Mouse (Mus musculus) embryonic facial prominence, embryonic 12.5 days (tissue): ENCODE measurements at regions not wholly inside any gene's neighbourhood (a gene's known extent, or its start where the extent isn't known, plus 50 kb on each side); places are given as distances from the start of the nearest gene placed in this dataset.

Experiments
- ATAC-seq: fragments of 200-750 bp; cut with Nextera tagmentation; 2 replicates; pipeline ENCODE4 v1.8.0; 2017; ENCODE audit not compliant: insufficient number of reproducible peaks, insufficient read depth, low FRiP score, low TSS enrichment
- H3K27ac ChIP-seq: fragments of 300-500 bp; sonication (generic); 2 replicates; pipeline ENCODE4 v1.5.1; 2016; ENCODE audit warnings: mild to moderate bottlenecking
- H3K27me3 ChIP-seq: fragments of 300-500 bp; sonication (generic); 2 replicates; pipeline ENCODE4 v1.6.1; 2016; ENCODE audit warnings: mild to moderate bottlenecking, moderate library complexity
- H3K36me3 ChIP-seq: fragments of 300-500 bp; sonication (generic); 2 replicates; pipeline ENCODE4 v1.6.1; 2016; ENCODE audit warnings: mild to moderate bottlenecking
- H3K4me1 ChIP-seq: fragments of 300-500 bp; sonication (generic); 2 replicates; pipeline ENCODE4 v1.6.1; 2016
- H3K4me2 ChIP-seq: fragments of 300-500 bp; sonication (generic); replicated peaks from 2 replicates; pipeline ENCODE4 v1.6.1; 2016; ENCODE audit warnings: mild to moderate bottlenecking, moderate library complexity
- H3K4me3 ChIP-seq: fragments of 300-500 bp; sonication (generic); 2 replicates; pipeline ENCODE4 v1.5.1; 2016; ENCODE audit warnings: mild to moderate bottlenecking
- H3K9ac ChIP-seq: fragments of 300-500 bp; sonication (generic); 2 replicates; pipeline ENCODE4 v1.6.1; 2016; ENCODE audit warnings: mild to moderate bottlenecking, moderate library complexity
- H3K9me3 ChIP-seq: fragments of 300-500 bp; sonication (generic); 2 replicates; pipeline ENCODE4 v1.6.1; 2016; ENCODE audit warnings: mild to moderate bottlenecking, moderate library complexity
- WGBS: fragments of 180-500 bp; shearing (Covaris S2); methylation state at CpG from one replicate; pipeline ENCODE4 v1.1.7; 2016; 5-methylcytosine and 5-hydroxymethylcytosine counted together

DNA sequence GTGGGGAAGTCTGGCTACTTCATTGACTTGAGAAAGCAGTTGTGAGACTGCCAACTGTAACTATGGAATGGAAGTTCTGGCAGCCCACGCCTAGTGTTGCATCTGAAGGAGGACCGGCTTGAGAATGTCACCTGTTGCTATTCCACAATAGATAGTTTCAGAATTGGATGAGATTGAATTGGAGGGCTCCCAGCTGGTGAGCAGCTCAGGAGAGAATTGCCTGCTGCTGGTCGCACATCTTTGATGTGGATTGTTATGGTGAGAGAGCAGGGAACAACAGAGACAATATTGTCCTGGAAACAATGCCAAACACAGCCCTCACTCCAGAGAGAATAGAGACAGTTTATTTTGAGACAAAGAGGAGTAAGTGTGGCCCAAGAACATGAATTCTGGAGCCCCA lies 585.9 kb downstream of the Plekhb2 start:
- Histone ChIP-seq H3K27ac (no peak overlapping the region), H3K27me3 (no peaks in the 10 kb centered on the region), H3K9me3 (no peaks in the 10 kb centered on the region), H3K4me1 (no peaks in the 10 kb centered on the region), H3K4me3 (no peak overlapping the region), H3K9ac (no peak overlapping the region), H3K4me2 (no peak overlapping the region), H3K36me3 (no peaks in the 10 kb centered on the region)
- WGBS = 83% methylated on average over 3 of the region's 3 CpGs
- ATAC-seq = no peak

GRCm38 (mm10) chr1:35447345-35447744 lies 597.6 kb downstream of the Plekhb2 start:
- Histone ChIP-seq H3K36me3 (no peaks in the 10 kb centered on the region), H3K27ac (no peak overlapping the region), H3K4me2 (no peak overlapping the region), H3K9ac (no peak overlapping the region), H3K27me3 (no peaks in the 10 kb centered on the region), H3K4me3 (no peak overlapping the region), H3K9me3 (no peaks in the 10 kb centered on the region), H3K4me1 (no peaks in the 10 kb centered on the region)
- no peak for ATAC-seq

DNA sequence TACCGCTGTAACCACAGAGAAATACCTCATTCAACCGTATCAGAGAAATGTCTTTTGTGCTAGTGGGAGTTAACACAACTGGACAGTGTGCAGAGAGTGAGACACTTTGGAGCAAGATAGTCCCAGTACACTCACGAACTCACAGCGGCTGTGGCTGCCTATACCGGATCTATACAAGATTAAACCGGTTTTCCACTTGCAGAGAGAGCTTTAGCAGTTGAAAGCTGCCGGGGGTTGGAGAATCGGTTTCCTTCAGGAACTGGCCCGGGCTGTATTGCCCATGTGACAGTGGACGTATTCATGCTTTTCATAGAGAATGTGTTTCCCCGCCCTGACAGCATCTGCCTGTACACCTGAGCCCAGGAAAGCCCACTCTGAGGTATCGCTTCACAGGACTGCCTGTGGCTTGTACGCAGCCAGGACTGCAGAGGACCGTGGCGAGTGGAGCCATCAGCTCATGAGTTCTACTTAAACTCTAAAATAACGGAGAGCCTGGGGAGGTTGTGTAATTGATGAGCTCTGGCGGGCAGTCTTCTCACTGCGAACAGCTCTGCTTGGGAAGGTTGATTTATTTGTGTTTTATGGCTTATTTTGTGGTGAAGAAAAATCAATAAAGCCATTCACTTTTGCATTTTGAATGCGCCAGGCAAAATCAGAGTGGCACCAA lies 602.8 kb downstream of the Plekhb2 start:
- H3K27ac ChIP-seq = no peak overlapping the region
- 85% methylated on average over 19 of the region's 19 CpGs for WGBS
- H3K27me3 ChIP-seq = no peaks in the 10 kb centered on the region
- H3K36me3 ChIP-seq = no peaks in the 10 kb centered on the region
- H3K9ac ChIP-seq = no peak overlapping the region
- no peaks in the 10 kb centered on the region for H3K4me1 ChIP-seq
- no peaks in the 10 kb centered on the region for H3K9me3 ChIP-seq
- H3K4me2 ChIP-seq = no peak overlapping the region
- no peak for ATAC-seq
- H3K4me3 ChIP-seq = no peak overlapping the region

GRCm38 (mm10) chr1:35457591-35457990 lies 607.8 kb downstream of the Plekhb2 start:
- Histone ChIP-seq H3K9me3 (no peaks in the 10 kb centered on the region), H3K4me2 (no peak overlapping the region), H3K36me3 (no peaks in the 10 kb centered on the region), H3K27ac (no peak overlapping the region), H3K4me1 (no peaks in the 10 kb centered on the region), H3K27me3 (no peaks in the 10 kb centered on the region), H3K9ac (no peak overlapping the region), H3K4me3 (no peak overlapping the region)
- no peak for ATAC-seq
- 75% methylated on average over 9 of the region's 9 CpGs for WGBS

GRCm38 (mm10) chr1:35465081-35465480 lies 603.1 kb upstream of the Hs6st1 start:
- H3K4me1 ChIP-seq = no peaks in the 10 kb centered on the region
- no peak for ATAC-seq
- H3K4me3 ChIP-seq = no peak overlapping the region
- 54% methylated on average over 3 of the region's 3 CpGs for WGBS
- no peak overlapping the region for H3K9ac ChIP-seq
- H3K27ac ChIP-seq = no peak overlapping the region
- no peaks in the 10 kb centered on the region for H3K9me3 ChIP-seq
- no peaks in the 10 kb centered on the region for H3K36me3 ChIP-seq
- H3K27me3 ChIP-seq = no peaks in the 10 kb centered on the region
- no peak overlapping the region for H3K4me2 ChIP-seq

DNA sequence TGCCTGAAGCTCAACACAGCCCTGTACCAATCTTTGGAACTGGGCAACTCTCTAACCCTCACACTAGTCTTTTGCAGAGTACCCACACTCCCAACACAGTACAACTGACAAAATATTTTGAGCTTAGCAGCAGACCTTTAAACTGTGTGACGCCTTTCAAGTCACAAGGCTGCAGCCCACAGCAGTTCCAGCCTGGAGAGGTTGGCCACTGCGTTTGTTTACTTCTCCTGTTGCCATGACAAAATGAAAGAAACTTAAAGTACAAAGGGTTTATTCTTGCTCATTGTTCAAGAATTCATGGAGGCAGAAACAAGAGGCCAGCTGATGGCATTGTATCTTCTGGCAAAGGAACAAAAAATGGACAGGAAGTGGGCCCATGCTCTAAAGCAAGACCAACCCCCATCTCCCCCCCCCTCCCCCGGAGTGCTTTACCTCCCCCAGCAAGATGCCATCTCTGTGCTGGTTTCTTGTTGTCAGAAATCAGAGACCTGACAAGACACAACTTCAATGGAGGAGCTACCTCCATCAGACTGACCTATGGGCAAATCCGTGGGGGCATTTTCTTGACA lies 598.9 kb upstream of the Hs6st1 start:
- no peak for ATAC-seq
- Histone ChIP-seq H3K9ac (no peak overlapping the region), H3K4me2 (no peak overlapping the region), H3K9me3 (peaks cover 10% of the 10 kb centered on the region; the same call in 1 of the 2 replicates), H3K36me3 (no peaks in the 10 kb centered on the region), H3K27me3 (no peaks in the 10 kb centered on the region), H3K4me1 (no peaks in the 10 kb centered on the region), H3K4me3 (no peak overlapping the region), H3K27ac (no peak overlapping the region)
- 76% methylated on average over 4 of the region's 4 CpGs for WGBS

GRCm38 (mm10) chr1:35478262-35478661 lies 589.9 kb upstream of the Hs6st1 start:
- Histone ChIP-seq H3K4me2 (no peak overlapping the region), H3K4me3 (no peak overlapping the region), H3K27ac (no peak overlapping the region), H3K9me3 (peaks cover 9% of the 10 kb centered on the region; the same call in 1 of the 2 replicates), H3K36me3 (no peaks in the 10 kb centered on the region), H3K27me3 (no peaks in the 10 kb centered on the region), H3K9ac (no peak overlapping the region), H3K4me1 (no peaks in the 10 kb centered on the region)
- 88% methylated on average over 1 of the region's 1 CpGs for WGBS
- ATAC-seq = no peak

DNA sequence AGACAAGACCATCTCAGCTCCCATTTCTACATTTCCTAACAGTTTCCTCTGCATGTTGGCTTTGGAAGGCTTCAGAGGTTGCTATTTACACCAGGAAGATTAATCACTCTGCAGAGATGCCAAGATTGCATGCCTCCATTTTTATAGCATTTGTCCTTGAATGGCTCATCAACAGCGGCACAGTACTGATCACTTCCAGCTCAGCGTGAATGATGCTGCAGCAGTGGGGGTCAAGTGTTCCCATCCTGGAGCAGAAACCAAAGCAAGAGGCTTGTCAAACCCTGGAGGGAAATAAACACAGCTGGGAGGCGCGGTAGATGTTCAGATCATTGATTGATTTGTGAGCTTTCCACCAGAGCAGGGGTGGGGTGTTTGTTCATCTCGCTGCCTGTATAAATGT lies 572.2 kb upstream of the Hs6st1 start:
- no peak for ATAC-seq
- no peak overlapping the region for H3K4me3 ChIP-seq
- WGBS = 80% methylated on average over 5 of the region's 5 CpGs

GRCm38 (mm10) chr1:35522951-35523350 lies 545.2 kb upstream of the Hs6st1 start:
- 81% methylated on average over 5 of the region's 5 CpGs for whole genome bisulfite sequencing

More for the DNA sequence above, 572.2 kb upstream of the Hs6st1 start:
- H3K4me1 ChIP-seq = no peaks in the 10 kb centered on the region
- H3K4me2 ChIP-seq = no peak overlapping the region
- no peaks in the 10 kb centered on the region for H3K27me3 ChIP-seq
- no peaks in the 10 kb centered on the region for H3K9me3 ChIP-seq
- H3K27ac ChIP-seq = no peak overlapping the region
- H3K9ac ChIP-seq = no peak overlapping the region
- H3K36me3 ChIP-seq = no peaks in the 10 kb centered on the region

DNA sequence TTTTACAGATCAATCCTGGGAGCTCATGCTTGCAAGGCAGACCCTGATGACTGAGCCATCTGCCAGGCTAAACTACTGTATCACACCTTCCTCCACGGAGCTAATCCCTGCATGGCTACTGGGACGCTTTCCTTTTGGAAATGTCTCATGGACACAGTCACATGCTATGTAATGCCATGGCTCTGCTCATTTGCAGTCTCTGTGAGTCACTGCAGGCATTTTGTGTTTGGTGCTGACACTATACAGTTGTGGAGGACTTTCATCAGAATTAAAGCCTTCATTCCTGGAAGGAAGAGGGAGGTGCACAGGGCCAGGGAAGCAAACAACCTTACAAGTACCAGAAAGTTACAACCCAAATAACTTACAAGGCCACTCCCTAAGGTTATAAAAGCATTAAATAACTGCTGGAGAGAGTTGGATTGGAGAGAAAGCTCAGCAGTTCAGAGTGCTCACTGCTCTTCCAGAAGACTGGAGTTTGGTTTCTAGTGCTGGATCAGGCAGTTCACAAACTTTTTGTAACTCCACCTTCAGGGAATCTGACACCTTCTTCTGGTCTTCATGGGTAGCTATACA lies 544.3 kb upstream of the Hs6st1 start:
- no peaks in the 10 kb centered on the region for H3K27me3 ChIP-seq
- no peak overlapping the region for H3K27ac ChIP-seq
- no peaks in the 10 kb centered on the region for H3K36me3 ChIP-seq
- H3K9ac ChIP-seq = no peak overlapping the region
- H3K9me3 ChIP-seq = no peaks in the 10 kb centered on the region
- H3K4me3 ChIP-seq = no peak overlapping the region
- no peak for ATAC-seq
- H3K4me2 ChIP-seq = no peak overlapping the region
- WGBS = 76% methylated on average over 2 of the region's 2 CpGs
- no peaks in the 10 kb centered on the region for H3K4me1 ChIP-seq

More at GRCm38 (mm10) chr1:35522951-35523350, 545.2 kb upstream of the Hs6st1 start:
- no peak overlapping the region for H3K4me3 ChIP-seq
- no peaks in the 10 kb centered on the region for H3K9me3 ChIP-seq
- no peak for ATAC-seq
- H3K9ac ChIP-seq = no peak overlapping the region
- no peaks in the 10 kb centered on the region for H3K4me1 ChIP-seq
- no peak overlapping the region for H3K4me2 ChIP-seq
- no peak overlapping the region for H3K27ac ChIP-seq
- H3K27me3 ChIP-seq = no peaks in the 10 kb centered on the region
- no peaks in the 10 kb centered on the region for H3K36me3 ChIP-seq

- H3K4me1 ChIP-seq = no peaks in the 10 kb centered on the region
- ATAC-seq = no peak
- 58% methylated on average over 5 of the region's 5 CpGs for WGBS
- no peaks in the 10 kb centered on the region for H3K36me3 ChIP-seq
- H3K9me3 ChIP-seq = no peaks in the 10 kb centered on the region
- H3K27ac ChIP-seq = no peak overlapping the region
- H3K9ac ChIP-seq = no peak overlapping the region
- no peaks in the 10 kb centered on the region for H3K27me3 ChIP-seq
- H3K4me3 ChIP-seq = no peak overlapping the region
- no peak overlapping the region for H3K4me2 ChIP-seq
Measured at GRCm38 (mm10) chr1:35524788-35525187, 543.4 kb upstream of the Hs6st1 start.

DNA sequence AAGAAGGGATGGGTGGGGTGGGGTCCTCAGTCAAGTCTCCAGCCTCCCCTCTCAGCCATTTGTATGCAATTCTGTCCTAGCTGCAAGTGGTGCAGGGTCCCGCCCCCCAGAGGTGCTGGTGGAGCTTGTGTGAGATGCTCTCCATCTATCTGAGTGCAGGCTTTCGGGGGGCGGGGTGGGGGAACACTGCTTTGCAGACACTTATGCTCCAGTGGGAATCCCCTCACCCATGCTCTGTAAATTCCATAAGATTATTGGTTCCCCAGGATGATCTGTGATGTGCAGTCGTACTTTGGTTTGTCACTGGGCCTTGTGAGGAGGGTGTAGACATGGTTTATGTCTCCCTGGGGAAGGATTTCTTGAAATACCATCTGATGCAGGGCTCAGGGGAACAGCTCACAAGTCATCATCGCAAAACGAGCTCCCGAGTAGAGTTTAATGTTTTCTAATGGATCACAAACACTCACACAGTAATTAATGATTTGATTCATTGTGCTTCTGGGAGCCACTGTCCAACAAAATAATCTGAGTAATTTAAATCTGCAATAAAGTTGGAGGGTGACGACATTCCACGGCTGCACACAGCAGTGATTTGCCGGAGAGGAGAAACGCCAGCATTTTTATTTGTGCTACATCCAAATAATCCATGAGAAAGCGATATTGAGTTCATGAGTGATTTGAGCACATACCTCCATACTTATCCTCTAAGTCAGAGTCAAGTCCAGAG lies 540.3 kb upstream of the Hs6st1 start:
- 75% methylated on average over 12 of the region's 12 CpGs for WGBS
- Histone ChIP-seq H3K4me2 (no peak overlapping the region), H3K27ac (no peak overlapping the region), H3K4me1 (no peaks in the 10 kb centered on the region), H3K36me3 (no peaks in the 10 kb centered on the region), H3K9me3 (no peaks in the 10 kb centered on the region), H3K27me3 (no peaks in the 10 kb centered on the region), H3K9ac (no peak overlapping the region), H3K4me3 (no peak overlapping the region)
- no peak for ATAC-seq
